ENCODE assay signal across 12 mouse cellular contexts in the genomic region with DNA sequence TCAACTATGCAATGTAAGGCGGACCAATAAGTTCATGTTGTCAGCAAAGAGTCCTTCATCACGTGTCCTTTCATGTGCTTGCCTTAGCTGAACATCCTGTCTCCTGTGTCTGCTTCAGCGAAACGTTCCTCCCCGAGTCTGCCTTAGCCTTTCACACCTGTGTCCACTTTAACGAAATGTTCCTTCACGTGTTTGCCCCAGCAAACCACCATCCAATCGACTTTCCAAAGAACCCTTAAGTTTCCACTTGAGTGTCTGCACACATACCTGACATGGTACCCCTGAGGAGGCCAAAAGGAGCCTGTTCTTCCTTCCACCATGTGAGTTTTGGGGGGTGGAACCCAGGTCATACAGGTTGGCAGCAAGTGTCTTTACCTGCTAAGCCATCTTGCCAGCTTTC.
"Had no signal": no experiment of that assay in that cellular context is flagged by ENCODE, and none has a peak within 500 bp of the region (broad histone marks: within the 10 kb centered on the region; RNA-seq: fewer than 3 reads in every experiment).

No protein-coding gene starts in this region.

- H3K9me3 ChIP-seq: kidney, embryonic 15.5 days had no signal

- H3K36me3 ChIP-seq: kidney, embryonic 15.5 days had no signal

- DNase-seq: kidney, adult 11 months; kidney, adult 8-10 months; kidney, postnatal 10 days; kidney, postnatal 36 days; layer of hippocampus, postnatal 36 days; midbrain, embryonic 14.5 days; thymus, adult 18-20 months; thymus, postnatal 36 days had no signal

- H3K27ac ChIP-seq: liver, embryonic 14.5 days had no signal

- H3K4me3 ChIP-seq: kidney, embryonic 15.5 days; left cerebral cortex, adult 2 months had no signal

- H3K27me3 ChIP-seq: kidney, embryonic 15.5 days had no signal

- H3K9ac ChIP-seq: kidney, embryonic 15.5 days; liver, embryonic 14.5 days had no signal

- H3K4me2 ChIP-seq: kidney, embryonic 15.5 days; midbrain, embryonic 11.5 days had no signal
